ENCODE assay signal across 22 mouse cellular contexts in genomic region chr17:9398551-9398950, GRCm38 (mm10). TPM values are rescaled to one million over a fixed set of nuclear protein-coding genes. Genes with fewer than 3 reads are reported as not detected.
DNase-seq lines count a peak whose midpoint lies in the region; ATAC-seq and TF ChIP-seq lines count a peak whose summit lies in the region.
"Had no signal": no experiment of that assay in that cellular context is flagged by ENCODE, and none has a peak within 500 bp of the region (broad histone marks: within the 10 kb centered on the region; RNA-seq: fewer than 3 reads in every experiment).

No protein-coding gene starts in this region.

- no peaks in the 10 kb centered on the region for H3K36me3 ChIP-seq in forebrain, embryonic 13.5 days (ENCODE audit: poor library complexity, severe bottlenecking)
- no peaks in the 10 kb centered on the region for H3K36me3 ChIP-seq in forebrain, embryonic 11.5 days (ENCODE audit: control insufficient read depth, insufficient read depth, low read length)
- H3K36me3 ChIP-seq in kidney, postnatal 0 days (ENCODE audit: insufficient read depth, low read length), result no peaks in the 10 kb centered on the region
- no peaks in the 10 kb centered on the region for H3K36me3 ChIP-seq in heart, embryonic 10.5 days
- H3K36me3 ChIP-seq: embryonic facial prominence, embryonic 13.5 days; heart, embryonic 13.5 days; hindbrain, embryonic 12.5 days had no signal

- 4% methylated on average over 4 of the region's 4 CpGs for WGBS in forebrain, embryonic 13.5 days
- 9% methylated on average over 4 of the region's 4 CpGs for WGBS in forebrain, embryonic 11.5 days
- 30% methylated on average over 4 of the region's 4 CpGs for WGBS in kidney, postnatal 0 days
- 6% methylated on average over 4 of the region's 4 CpGs for WGBS in olfactory bulb, adult 2 months
- WGBS in heart, embryonic 10.5 days, result 59% methylated on average over 4 of the region's 4 CpGs

- peaks cover 6% of the 10 kb centered on the region; the same call in 1 of the 2 replicates for H3K4me1 ChIP-seq in forebrain, embryonic 13.5 days
- H3K4me1 ChIP-seq in forebrain, embryonic 11.5 days (replicated peaks; ENCODE audit: control insufficient read depth, insufficient read depth, low read length), result no peaks in the 10 kb centered on the region
- no peaks in the 10 kb centered on the region for H3K4me1 ChIP-seq in kidney, postnatal 0 days (replicated peaks; ENCODE audit: insufficient read depth, low read length)
- peaks cover 5% of the 10 kb centered on the region for H3K4me1 ChIP-seq in olfactory bulb, adult 2 months (ENCODE audit: control insufficient read depth, insufficient read depth, low read length)
- H3K4me1 ChIP-seq in heart, embryonic 10.5 days, result no peaks in the 10 kb centered on the region
- H3K4me1 ChIP-seq: hindbrain, embryonic 12.5 days had no signal

- TF ChIP-seq POLR2A in olfactory bulb, adult 2 months (IDR thresholded peaks at IDR 0.05; ENCODE audit: insufficient read depth, low read depth, low read length), result no peak

- H3K4me2 ChIP-seq in forebrain, embryonic 13.5 days, result no peak overlapping the region
- H3K4me2 ChIP-seq in forebrain, embryonic 11.5 days (ENCODE audit: low read depth, low read length, severe bottlenecking), result no peak overlapping the region
- H3K4me2 ChIP-seq in kidney, postnatal 0 days (ENCODE audit: low read length), result no peak overlapping the region
- H3K4me2 ChIP-seq: embryonic facial prominence, embryonic 13.5 days; heart, embryonic 13.5 days; hindbrain, embryonic 12.5 days had no signal

- H3K9ac ChIP-seq in forebrain, embryonic 13.5 days, result no peak overlapping the region
- no peak overlapping the region for H3K9ac ChIP-seq in forebrain, embryonic 11.5 days (ENCODE audit: low read length)
- H3K9ac ChIP-seq in kidney, postnatal 0 days (ENCODE audit: low read depth, low read length), result no peak overlapping the region
- H3K9ac ChIP-seq: embryonic facial prominence, embryonic 13.5 days; heart, embryonic 13.5 days; hindbrain, embryonic 12.5 days had no signal

- no peak for TF ChIP-seq CTCF in kidney, postnatal 0 days (IDR thresholded peaks at IDR 0.05; ENCODE audit: low read depth)
- no peak for TF ChIP-seq CTCF in olfactory bulb, adult 2 months (IDR thresholded peaks at IDR 0.05; ENCODE audit: insufficient read depth, low read depth, low read length)

- no peak for DNase-seq in forebrain, embryonic 11.5 days (ENCODE audit: low spot score)
- peak; percentile 19 for DNase-seq in kidney, postnatal 0 days (ENCODE audit: low spot score)
- DNase-seq in kidney, adult 9 months, result no peak
- DNase-seq in frontal cortex, postnatal 10 days (ENCODE audit: low spot score in 2 of 2), result no peak
- no peak for DNase-seq in heart, embryonic 10.5 days (ENCODE audit: low spot score)
- DNase-seq: cerebellum, adult 11-12 months; cerebellum, adult 9-10 months; cerebellum, postnatal 25 days; gastrocnemius, adult 2 months; gastrocnemius, postnatal 25 days; heart, postnatal 36 days; kidney, adult 8-10 months had no signal

- no peaks in the 10 kb centered on the region for H3K9me3 ChIP-seq in forebrain, embryonic 13.5 days (replicated peaks)
- no peaks in the 10 kb centered on the region; the same call in 1 of the 2 replicates for H3K9me3 ChIP-seq in forebrain, embryonic 11.5 days (ENCODE audit: control insufficient read depth, low read length)
- H3K9me3 ChIP-seq in kidney, postnatal 0 days (replicated peaks; ENCODE audit: low read length), result no peaks in the 10 kb centered on the region
- no peaks in the 10 kb centered on the region for H3K9me3 ChIP-seq in heart, embryonic 10.5 days
- H3K9me3 ChIP-seq: embryonic facial prominence, embryonic 13.5 days; heart, embryonic 13.5 days had no signal

- peak; percentile 48; the same call in 1 of the 2 replicates for ATAC-seq in forebrain, embryonic 13.5 days
- no peak for ATAC-seq in forebrain, embryonic 11.5 days (replicated peaks; ENCODE audit: low FRiP score)
- ATAC-seq in kidney, postnatal 0 days (replicated peaks; ENCODE audit: low FRiP score, low read depth), result no peak
- ATAC-seq: hindbrain, embryonic 16.5 days; inflammation-experienced regulatory T-cells, adult 6 months; intestine, postnatal 0 days had no signal

- no peak overlapping the region for H3K4me3 ChIP-seq in forebrain, embryonic 13.5 days
- no peak overlapping the region for H3K4me3 ChIP-seq in forebrain, embryonic 11.5 days (ENCODE audit: low read depth, low read length)
- H3K4me3 ChIP-seq in kidney, postnatal 0 days (replicated peaks; ENCODE audit: low read depth, low read length), result no peak overlapping the region
- H3K4me3 ChIP-seq in olfactory bulb, adult 2 months (ENCODE audit: insufficient read depth, low read depth, low read length), result no peak overlapping the region
- no peak overlapping the region for H3K4me3 ChIP-seq in heart, embryonic 10.5 days
- H3K4me3 ChIP-seq: embryonic facial prominence, embryonic 13.5 days; gastrocnemius, adult 2 months; heart, embryonic 13.5 days; hindbrain, embryonic 12.5 days had no signal

- no peak overlapping the region for H3K27ac ChIP-seq in forebrain, embryonic 13.5 days
- no peak overlapping the region for H3K27ac ChIP-seq in forebrain, embryonic 11.5 days (ENCODE audit: low read depth, low read length)
- H3K27ac ChIP-seq in kidney, postnatal 0 days, result no peak overlapping the region
- H3K27ac ChIP-seq in olfactory bulb, adult 2 months (ENCODE audit: insufficient read depth, low read depth, low read length), result peak overlapping the region; percentile 98
- no peak overlapping the region for H3K27ac ChIP-seq in heart, embryonic 10.5 days
- H3K27ac ChIP-seq: embryonic facial prominence, embryonic 13.5 days; gastrocnemius, adult 2 months; heart, embryonic 13.5 days; hindbrain, embryonic 12.5 days had no signal

- no peaks in the 10 kb centered on the region for H3K27me3 ChIP-seq in forebrain, embryonic 13.5 days
- no peaks in the 10 kb centered on the region for H3K27me3 ChIP-seq in forebrain, embryonic 11.5 days (ENCODE audit: control insufficient read depth, insufficient read depth, low read length)
- no peaks in the 10 kb centered on the region for H3K27me3 ChIP-seq in kidney, postnatal 0 days (ENCODE audit: insufficient read depth, low read length)
- no peaks in the 10 kb centered on the region for H3K27me3 ChIP-seq in heart, embryonic 10.5 days (ENCODE audit: insufficient read depth, poor library complexity, severe bottlenecking)
- H3K27me3 ChIP-seq: embryonic facial prominence, embryonic 13.5 days; heart, embryonic 13.5 days; hindbrain, embryonic 12.5 days had no signal

RNA-seq across cellular contexts. Expression of gene Gm17728, which starts 23.3 kb away (rescaled TPM):
- not detected in 2 replicates for polyA plus RNA-seq in forebrain, embryonic 13.5 days (2015; fragmentation: Nextera tagmentation; extraction: Ambion mirVana)
- not detected in 2 replicates for polyA plus RNA-seq in forebrain, embryonic 11.5 days (2014; fragmentation: Nextera tagmentation; extraction: Ambion mirVana)
- polyA plus RNA-seq in kidney, postnatal 0 days (2015; fragmentation: Nextera tagmentation; extraction: Ambion mirVana), result not detected in 2 replicates
- not detected in 2 replicates for polyA plus RNA-seq in olfactory bulb, adult 2 months (2012; ENCODE audit: insufficient read depth, insufficient read length, low replicate concordance, missing spikeins)
- not detected in 2 replicates for polyA plus RNA-seq in heart, embryonic 10.5 days (2016; fragmentation: Nextera tagmentation; extraction: Ambion mirVana)
- polyA plus RNA-seq: cortical plate, adult 2 months; embryonic facial prominence, embryonic 13.5 days; heart, embryonic 13.5 days; heart, postnatal 0 days; hindbrain, embryonic 12.5 days; hindbrain, embryonic 16.5 days; intestine, postnatal 0 days had no signal
